Mouse (Mus musculus) neural tube, embryonic 14.5 days (tissue): ENCODE results near the gene Mvb12b. TPM values are rescaled to one million over a fixed set of nuclear protein-coding genes. Genes with fewer than 3 reads are reported as not detected.
A peak's percentile ranks its signal among the peaks of the same experiment; 100 is the strongest.

Experiments used
- ATAC-seq: fragments of 200-750 bp; cut with Nextera tagmentation; 2 replicates; pipeline ENCODE4 v1.8.0; 2017; ENCODE audit warnings: low read depth, mild to moderate bottlenecking, moderate TSS enrichment, moderate library complexity
- H3K27ac ChIP-seq: fragments of 300-500 bp; sonication (generic); 2 replicates; pipeline ENCODE4 v1.5.1; 2014; ENCODE audit warnings: low read depth, mild to moderate bottlenecking, control low read depth, low read length, moderate library complexity, mixed read lengths
- H3K27me3 ChIP-seq: fragments of 300-500 bp; sonication (generic); 2 replicates; pipeline ENCODE4 v1.6.1; 2014; ENCODE audit warnings: low read length; ENCODE audit not compliant: control insufficient read depth, insufficient read depth
- H3K36me3 ChIP-seq: fragments of 300-500 bp; sonication (generic); 2 replicates; pipeline ENCODE4 v1.6.1; 2014; ENCODE audit warnings: low read length, mixed read lengths; ENCODE audit not compliant: control insufficient read depth, insufficient read depth
- H3K4me1 ChIP-seq: fragments of 300-500 bp; sonication (generic); 2 replicates; pipeline ENCODE4 v1.6.1; 2014; ENCODE audit warnings: low read length; ENCODE audit not compliant: control insufficient read depth, insufficient read depth
- H3K4me2 ChIP-seq: fragments of 300-500 bp; sonication (generic); 2 replicates; pipeline ENCODE4 v1.6.1; 2014; ENCODE audit warnings: mild to moderate bottlenecking, low read depth, low read length, control low read depth
- H3K4me3 ChIP-seq: fragments of 300-500 bp; sonication (generic); 2 replicates; pipeline ENCODE4 v1.5.1; 2014; ENCODE audit warnings: low read depth, low read length, control low read depth, mixed read lengths
- H3K9ac ChIP-seq: fragments of 300-500 bp; sonication (generic); replicated peaks from 2 replicates; pipeline ENCODE4 v1.6.1; 2014; ENCODE audit warnings: low read depth, mild to moderate bottlenecking, control low read depth, low read length, mixed read lengths
- H3K9me3 ChIP-seq: fragments of 300-500 bp; sonication (generic); 2 replicates; pipeline ENCODE4 v1.6.1; 2016; ENCODE audit warnings: low read length; ENCODE audit not compliant: control insufficient read depth
- WGBS: fragments of 180-500 bp; shearing (Covaris S2); extraction: QIAGEN DNeasy Blood & Tissue Kit; methylation state at CpG from one replicate; pipeline ENCODE4 v1.1.7; 2014; 5-methylcytosine and 5-hydroxymethylcytosine counted together
- polyA plus RNA-seq: library from polyadenylated mRNA; unstranded; fragments of >200 nt; fragmentation: Nextera tagmentation; extraction: Ambion mirVana; gene quantifications from 2 replicates; pipeline ENCODE4 v1.2.1, GENCODE M21; 2014

Mvb12b gene
- polyA plus RNA-seq, 1 experiment from 2014 or later, result 54.0 TPM

GRCm38 (mm10) chr2:33736722-33737121 lies 151.0 kb downstream of the Mvb12b start:
- Histone ChIP-seq H3K27ac (no peak overlapping the region), H3K4me3 (no peak overlapping the region), H3K27me3 (no peaks in the 10 kb centered on the region), H3K9ac (no peak overlapping the region), H3K4me2 (no peak overlapping the region), H3K9me3 (no peaks in the 10 kb centered on the region), H3K36me3 (peaks cover 7% of the 10 kb centered on the region; the same call in 1 of the 2 replicates), H3K4me1 (peaks cover 2% of the 10 kb centered on the region; the same call in 1 of the 2 replicates)
- 0 out of 2 replicates have a peak, but pooled peaks have one; percentile 28 for ATAC-seq
- 2% methylated on average over 2 of the region's 2 CpGs for WGBS

DNA sequence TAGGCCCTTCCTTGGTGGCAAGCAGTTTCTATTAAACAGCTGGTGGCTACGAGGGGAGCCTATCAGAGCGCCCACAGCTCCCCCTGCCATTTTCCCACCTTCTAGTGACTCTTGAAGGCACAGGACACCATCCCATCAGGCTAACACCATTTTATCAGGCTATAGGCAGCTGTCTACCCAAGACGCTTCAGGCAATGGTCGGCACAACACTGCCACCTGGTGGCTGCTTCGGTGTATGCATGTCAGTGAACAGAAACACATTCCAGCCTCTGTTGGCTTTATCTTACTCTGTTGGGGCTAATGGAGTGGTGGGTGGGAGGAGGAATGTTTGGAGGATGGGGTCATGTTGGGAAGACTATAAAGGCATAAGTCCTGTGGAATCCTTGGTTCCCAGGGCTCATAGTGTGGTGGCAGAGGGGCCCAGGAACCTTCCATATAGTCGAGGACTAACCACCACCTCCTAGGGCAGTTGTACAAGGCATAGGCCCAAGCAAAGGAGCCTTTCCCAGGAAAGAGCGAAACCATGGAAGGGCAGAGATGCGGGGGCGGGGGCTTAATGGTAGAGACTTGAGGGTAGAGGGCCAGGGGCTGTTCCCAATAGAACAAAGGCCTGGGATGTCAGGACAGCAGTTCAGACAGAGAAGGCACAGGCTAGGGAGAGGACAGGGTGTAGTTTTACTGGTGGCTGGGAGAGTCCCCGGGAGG lies 152.8 kb downstream of the Mvb12b start:
- Histone ChIP-seq H3K4me1 (peaks cover 2% of the 10 kb centered on the region; the same call in 1 of the 2 replicates), H3K27ac (0 out of 2 replicates have a peak overlapping the region, but pooled peaks have one; percentile 10)
- WGBS, result 33% methylated on average over 10 of the region's 10 CpGs

DNA sequence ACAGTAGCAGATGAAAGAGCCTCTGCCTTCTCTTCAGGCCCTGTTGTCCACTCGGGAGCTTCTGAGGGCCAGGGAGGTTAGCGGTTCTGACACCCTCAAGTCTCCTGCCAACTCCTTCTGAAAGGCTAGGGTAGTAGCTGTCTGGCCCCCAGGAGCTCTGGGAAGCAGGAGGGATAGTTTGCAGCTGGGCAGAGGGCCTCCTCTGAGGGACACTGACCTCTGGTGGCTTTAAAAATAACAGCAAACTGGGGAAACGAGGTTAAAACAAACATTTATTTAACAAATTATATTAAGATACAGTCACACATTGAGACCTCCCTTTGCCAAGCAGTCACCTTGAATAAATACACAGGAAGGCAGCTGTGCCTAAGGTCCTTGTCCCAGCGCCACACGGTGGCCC lies 158.0 kb downstream of the Mvb12b start:
- no peak overlapping the region for H3K27ac ChIP-seq
- H3K9me3 ChIP-seq, result no peaks in the 10 kb centered on the region
- no peak overlapping the region for H3K9ac ChIP-seq
- no peak overlapping the region for H3K4me3 ChIP-seq
- H3K4me1 ChIP-seq, result peaks cover 2% of the 10 kb centered on the region; the same call in 1 of the 2 replicates
- no peak overlapping the region for H3K4me2 ChIP-seq
- WGBS, result 34% methylated on average over 5 of the region's 5 CpGs
- peaks cover 16% of the 10 kb centered on the region; the same call in 1 of the 2 replicates for H3K36me3 ChIP-seq
- H3K27me3 ChIP-seq, result no peaks in the 10 kb centered on the region
- no peak for ATAC-seq

More for the DNA sequence above, 152.8 kb downstream of the Mvb12b start:
- no peak overlapping the region for H3K4me3 ChIP-seq
- no peak overlapping the region for H3K4me2 ChIP-seq
- H3K27me3 ChIP-seq, result no peaks in the 10 kb centered on the region
- no peaks in the 10 kb centered on the region for H3K9me3 ChIP-seq
- peak; percentile 48 for ATAC-seq
- H3K36me3 ChIP-seq, result peaks cover 16% of the 10 kb centered on the region; the same call in 1 of the 2 replicates
- no peak overlapping the region for H3K9ac ChIP-seq

- Histone ChIP-seq H3K4me2 (no peak overlapping the region), H3K9me3 (no peaks in the 10 kb centered on the region), H3K4me3 (no peak overlapping the region), H3K27ac (no peak overlapping the region), H3K4me1 (no peaks in the 10 kb centered on the region), H3K36me3 (peaks cover 10% of the 10 kb centered on the region; the same call in 1 of the 2 replicates), H3K27me3 (no peaks in the 10 kb centered on the region), H3K9ac (no peak overlapping the region)
- 89% methylated on average over 6 of the region's 6 CpGs for WGBS
- no peak for ATAC-seq
These were observed 160.5 kb downstream of the Mvb12b start for GRCm38 (mm10) chr2:33727199-33727598.

GRCm38 (mm10) chr2:33720380-33720898 lies 167.3 kb downstream of the Mvb12b start:
- no peaks in the 10 kb centered on the region for H3K36me3 ChIP-seq
- H3K4me1 ChIP-seq, result peaks cover 20% of the 10 kb centered on the region; the same call in 1 of the 2 replicates
- H3K9ac ChIP-seq, result no peak overlapping the region
- 30% methylated on average over 9 of the region's 9 CpGs for WGBS
- H3K27ac ChIP-seq, result no peak overlapping the region
- H3K27me3 ChIP-seq, result no peaks in the 10 kb centered on the region
- H3K4me3 ChIP-seq, result no peak overlapping the region
- H3K4me2 ChIP-seq, result no peak overlapping the region
- ATAC-seq, result peak; percentile 41; the same call in 1 of the 2 replicates
- H3K9me3 ChIP-seq, result no peaks in the 10 kb centered on the region

DNA sequence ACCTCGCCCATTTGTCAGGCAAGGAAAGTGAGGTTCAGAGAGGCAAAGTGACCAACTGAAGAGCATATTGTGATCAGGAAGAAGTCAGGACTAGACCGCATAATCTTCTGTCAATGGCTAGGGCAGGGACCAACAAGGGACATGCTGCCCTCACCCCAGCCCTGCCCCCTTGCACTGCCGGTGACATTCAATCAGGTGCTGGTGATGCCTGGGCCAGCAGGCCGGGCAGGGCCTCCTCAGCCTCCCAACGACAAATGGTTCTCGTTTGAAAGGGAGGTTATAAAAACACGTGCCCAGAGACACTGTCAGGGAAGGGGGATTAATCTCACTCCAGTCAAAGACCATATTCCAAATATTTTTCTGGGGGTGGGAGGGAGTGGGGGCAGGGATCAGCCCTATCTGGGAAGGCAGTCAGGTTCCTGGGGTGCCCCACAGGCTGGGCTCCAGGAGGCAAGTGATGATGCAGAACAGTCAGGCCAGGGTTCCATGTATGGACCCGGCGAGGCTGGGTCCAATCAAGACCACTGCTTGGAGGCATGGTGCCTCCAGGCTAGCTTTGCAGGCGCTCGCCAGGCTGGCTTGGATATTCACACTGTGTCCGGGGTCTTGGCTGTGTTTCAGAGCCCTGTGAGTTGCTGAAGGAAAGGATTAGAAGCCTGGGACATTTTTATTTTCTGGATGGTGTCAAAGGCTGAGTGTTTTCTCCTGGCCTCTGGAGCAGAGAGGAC lies 168.2 kb downstream of the Mvb12b start:
- H3K4me3 ChIP-seq, result no peak overlapping the region
- H3K27ac ChIP-seq, result no peak overlapping the region
- no peak overlapping the region for H3K9ac ChIP-seq
- no peaks in the 10 kb centered on the region for H3K36me3 ChIP-seq
- H3K9me3 ChIP-seq, result no peaks in the 10 kb centered on the region
- no peak for ATAC-seq
- peaks cover 23% of the 10 kb centered on the region; the same call in 1 of the 2 replicates for H3K4me1 ChIP-seq
- no peak overlapping the region for H3K4me2 ChIP-seq
- WGBS, result 37% methylated on average over 12 of the region's 12 CpGs
- H3K27me3 ChIP-seq, result 0 out of 2 replicates have a peak, but pooled peaks cover 2% of the 10 kb centered on the region

GRCm38 (mm10) chr2:33718561-33718960 lies 169.2 kb downstream of the Mvb12b start:
- H3K27me3 ChIP-seq, result 0 out of 2 replicates have a peak, but pooled peaks cover 2% of the 10 kb centered on the region
- H3K4me2 ChIP-seq, result no peak overlapping the region
- WGBS, result 70% methylated on average over 6 of the region's 6 CpGs
- peaks cover 26% of the 10 kb centered on the region; the same call in 1 of the 2 replicates for H3K4me1 ChIP-seq
- H3K27ac ChIP-seq, result no peak overlapping the region
- no peak overlapping the region for H3K9ac ChIP-seq
- no peak for ATAC-seq
- no peaks in the 10 kb centered on the region for H3K9me3 ChIP-seq
- no peaks in the 10 kb centered on the region for H3K36me3 ChIP-seq
- no peak overlapping the region for H3K4me3 ChIP-seq

GRCm38 (mm10) chr2:33717821-33718351 lies 169.9 kb downstream of the Mvb12b start:
- Histone ChIP-seq H3K4me2 (no peak overlapping the region), H3K27ac (no peak overlapping the region), H3K9ac (no peak overlapping the region), H3K9me3 (no peaks in the 10 kb centered on the region), H3K4me1 (peaks cover 28% of the 10 kb centered on the region; the same call in 1 of the 2 replicates), H3K27me3 (0 out of 2 replicates have a peak, but pooled peaks cover 2% of the 10 kb centered on the region), H3K4me3 (no peak overlapping the region), H3K36me3 (no peaks in the 10 kb centered on the region)
- no peak for ATAC-seq
- WGBS, result 14% methylated on average over 21 of the region's 21 CpGs
